Mouse (Mus musculus) right cerebral cortex, postnatal 25 days (tissue): Measurements from ENCODE around the gene Zfp771.

ENCODE experiments used
- DNase-seq: peaks from one replicate; pipeline ENCODE4 v3.0.0; 2022

Zfp771 gene

GRCm38 (mm10) chr7:127287940-127288339 lies 43.9 kb downstream of the Zfp771 start:
- DNase-seq = no peak

- no peak for DNase-seq
Observed at GRCm38 (mm10) chr7:127289306-127289705, 45.2 kb downstream of the Zfp771 start.

GRCm38 (mm10) chr7:127290142-127290541 lies 46.1 kb downstream of the Zfp771 start:
- no peak for DNase-seq

GRCm38 (mm10) chr7:127296098-127296497 lies 52.0 kb downstream of the Zfp771 start, which contains the start of gene Itgal:
TSS of gene Itgal (plus strand) at chr7:127296260.
- no peak for DNase-seq

GRCm38 (mm10) chr7:127296786-127297555 lies 52.9 kb downstream of the Zfp771 start:
- no peak for DNase-seq

GRCm38 (mm10) chr7:127297586-127298193 lies 53.6 kb downstream of the Zfp771 start:
- no peak for DNase-seq
